Mouse (Mus musculus) embryonic fibroblast, embryonic 13.5 days (primary cell): ENCODE results near the gene Srsf1.

Source experiments
- CTCF ChIP-seq: IDR thresholded peaks from 2 replicates; pipeline ENCODE4 v1.5.1; 2011; ENCODE audit warnings: mild to moderate bottlenecking, control low read depth, low read length, moderate library complexity, borderline replicate concordance; ENCODE audit not compliant: insufficient read depth
- POLR2A ChIP-seq: IDR thresholded peaks from 2 replicates; pipeline ENCODE4 v1.6.1; 2011; ENCODE audit warnings: low read depth, mild to moderate bottlenecking, control low read depth, low read length, moderate library complexity

DNA sequence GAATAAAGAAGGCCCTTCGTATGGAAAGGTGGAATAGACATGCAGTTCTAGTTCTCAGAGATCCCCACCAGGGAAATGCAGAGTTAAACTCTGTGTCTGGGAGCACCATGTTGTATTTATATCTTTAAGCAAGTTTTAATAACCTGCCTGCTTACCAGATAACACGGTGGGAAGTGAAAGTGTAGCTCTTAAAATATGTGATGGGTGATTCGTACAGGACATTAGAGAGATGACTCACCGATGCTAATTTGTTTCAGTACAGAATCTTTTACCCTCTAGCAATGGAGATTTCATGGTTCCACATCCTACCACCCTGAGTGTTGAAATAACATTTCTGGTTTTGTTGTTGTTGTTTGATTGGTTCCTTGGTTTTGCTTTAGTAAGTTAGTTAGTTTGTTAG is 23.2 kb downstream of the Srsf1 start:
- TF ChIP-seq POLR2A: no peak
- no peak for TF ChIP-seq CTCF
